ENCODE assay signal across 8 mouse cellular contexts in genomic region chr2:121288901-121289729, GRCm38 (mm10). TPM values are rescaled to one million over a fixed set of nuclear protein-coding genes. Genes with fewer than 3 reads are reported as not detected.
A peak's percentile ranks its signal among the peaks of the same experiment; 100 is the strongest.
DNase-seq lines count a peak whose midpoint lies in the region; ATAC-seq lines count a peak whose summit lies in the region.

Gene Map1a (plus strand): TSS chr2:121289600.

- H3K9ac ChIP-seq in hindbrain, embryonic 16.5 days (ENCODE audit: low read depth, low read length), result peak within 1 kb of the TSS; percentile 78

- H3K4me3 ChIP-seq in hindbrain, embryonic 16.5 days (ENCODE audit: low read length), result peak within 1 kb of the TSS; percentile 67
- H3K4me3 ChIP-seq in macrophage (ENCODE audit: inconsistent target), result peak within 1 kb of the TSS; percentile 34

- WGBS in hindbrain, embryonic 16.5 days, result under 1% methylated on average over 48 of the region's 48 CpGs
- WGBS in macrophage (ENCODE audit: missing documents), result 6% methylated on average over 38 of the region's 48 CpGs

- H3K36me3 ChIP-seq in hindbrain, embryonic 16.5 days (ENCODE audit: control insufficient read depth, insufficient read depth, low read length), result no peaks in the 10 kb centered on the region
- no peaks in the 10 kb centered on the region for H3K36me3 ChIP-seq in macrophage (ENCODE audit: inconsistent target)

- H3K4me1 ChIP-seq in hindbrain, embryonic 16.5 days (ENCODE audit: control insufficient read depth, insufficient read depth, low read depth, low read length), result peaks cover 29% of the 10 kb centered on the region

- peak within 1 kb of the TSS; percentile 72 for H3K4me2 ChIP-seq in hindbrain, embryonic 16.5 days (ENCODE audit: low read length)

- peak; percentile 97 for ATAC-seq in hindbrain, embryonic 16.5 days

- no peaks in the 10 kb centered on the region for H3K79me2 ChIP-seq in macrophage (ENCODE audit: inconsistent target)

- no peaks in the 10 kb centered on the region for H3K9me3 ChIP-seq in hindbrain, embryonic 16.5 days (ENCODE audit: control insufficient read depth, low read length)

- H3K27ac ChIP-seq in hindbrain, embryonic 16.5 days (ENCODE audit: low read depth, low read length), result peak within 1 kb of the TSS; percentile 94
- no peak within 1 kb of the TSS for H3K27ac ChIP-seq in macrophage

- H3K27me3 ChIP-seq in hindbrain, embryonic 16.5 days (replicated peaks; ENCODE audit: control insufficient read depth, insufficient read depth, low read length), result no peaks in the 10 kb centered on the region

- DNase-seq in T-cell, adult 2 months (ENCODE audit: low spot score), result peak; percentile 91
- DNase-seq in cerebellum, postnatal 36 days, result peak; percentile 98
- DNase-seq in gastrocnemius, adult 18-20 months (ENCODE audit: low spot score), result peak; percentile 84
- peak; percentile 99 for DNase-seq in left cerebral cortex, adult 18-20 months (ENCODE audit: low spot score in 2 of 2)
- DNase-seq in right cerebral cortex, adult 18-20 months, result peak; percentile 99
- DNase-seq in urinary bladder, postnatal 10 days (ENCODE audit: low spot score), result peak; percentile 54

RNA-seq across cellular contexts. Expression of gene Map1a, which starts in this region (rescaled TPM):
- total RNA-seq in gastrocnemius, adult 18-20 months (2021), result 10 to 100 TPM in 1 of 2 experiments, 1 to 10 TPM in 1; 4.7 to 13.4 TPM
- 29.6 and 46.5 TPM in 2 replicates for polyA plus RNA-seq in hindbrain, embryonic 16.5 days (2015; fragmentation: Nextera tagmentation; extraction: Ambion mirVana)
- total RNA-seq in left cerebral cortex, adult 18-20 months (2021), result 100 to 1,000 TPM; 521 to 561 TPM
- total RNA-seq in macrophage (2018; cell fraction: chromatin; rRNA removed), result 1 to 10 TPM in 1 of 26 experiments, under 1 TPM in 3, not detected in 22; 0.06 to 4.1 (median 0.10) TPM
- under 1 TPM in 7 of 26 experiments, not detected in 19; under 0.01 TPM for total RNA-seq in macrophage (2018; cell fraction: cytosol; rRNA removed)
- under 1 TPM in 2 of 26 experiments, not detected in 24; 0.05 to 0.34 TPM for total RNA-seq in macrophage (2018; cell fraction: nucleus; rRNA removed)
- 0.02 to 0.24 TPM in 2 of 3 replicates, not detected in the other for polyA plus RNA-seq in macrophage (2018)

Comparison
In these comparisons a context has a peak if more than half of its experiments do, and no peak if none do; other contexts are left out.
1. RNA of gene Map1a (total RNA-seq): 521 to 561 TPM in left cerebral cortex, adult 18-20 months; 4.7 to 13.4 TPM in gastrocnemius, adult 18-20 months; every median in the first group is over 10 times any median in the second.
2. RNA of gene Map1a (polyA plus RNA-seq): 29.6 to 46.5 TPM in hindbrain, embryonic 16.5 days; 0.02 to 0.24 TPM in macrophage; every median in the first group is over 10 times any median in the second.
3. Peak in every context shown above with its lines, with median percentiles within 50 percentile points of each other: DNase-seq.